ENCODE assay signal across 9 mouse cellular contexts in the genomic region with DNA sequence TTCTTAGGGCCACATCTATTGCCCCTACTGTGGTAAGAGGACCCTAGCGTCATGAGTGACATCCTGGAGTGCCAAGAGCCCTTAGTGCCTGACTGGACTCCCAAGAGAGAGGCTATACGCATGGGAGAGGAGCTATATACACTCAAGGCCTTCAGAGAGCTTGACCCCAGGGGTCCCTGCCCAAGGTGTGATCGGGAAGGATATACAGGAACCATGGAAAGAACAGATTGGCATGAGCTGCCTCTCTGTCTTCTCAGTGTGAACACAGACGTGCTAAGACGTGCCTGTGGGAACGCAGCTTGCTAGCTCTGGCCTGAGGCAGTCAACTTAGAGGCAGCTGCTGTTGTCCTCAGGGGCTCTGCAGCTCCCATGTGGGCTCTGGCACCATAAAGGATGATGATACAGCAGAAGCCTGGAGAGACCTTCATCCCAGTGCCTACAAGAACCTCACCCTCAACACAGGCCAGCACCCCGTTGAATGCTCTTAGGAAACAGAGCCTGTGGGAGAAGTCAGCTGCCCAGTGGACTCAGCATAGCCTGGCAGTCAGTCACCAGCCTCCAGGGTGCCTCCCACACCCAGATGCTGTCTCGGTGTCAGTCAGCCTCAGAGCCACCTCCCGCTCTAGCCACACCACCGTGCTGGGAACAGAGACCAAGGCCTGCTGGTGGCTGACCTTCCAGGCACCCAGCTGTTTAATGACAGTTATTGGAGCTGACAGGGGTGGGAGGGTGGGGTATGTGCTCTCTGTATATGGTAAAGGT. TPM values are rescaled to one million over a fixed set of nuclear protein-coding genes. Genes with fewer than 3 reads are reported as not detected.
DNase-seq lines count a peak whose midpoint lies in the region; ATAC-seq and TF ChIP-seq lines count a peak whose summit lies in the region.
"Had no signal": no experiment of that assay in that cellular context is flagged by ENCODE, and none has a peak within 500 bp of the region (broad histone marks: within the 10 kb centered on the region; RNA-seq: fewer than 3 reads in every experiment).

No protein-coding gene starts in this region.

- peaks cover 24% of the 10 kb centered on the region for H3K4me1 ChIP-seq in forebrain, embryonic 12.5 days
- H3K4me1 ChIP-seq in forebrain, embryonic 11.5 days (replicated peaks; ENCODE audit: control insufficient read depth, insufficient read depth, low read length): no peaks in the 10 kb centered on the region
- peaks cover 64% of the 10 kb centered on the region for H3K4me1 ChIP-seq in kidney, embryonic 15.5 days
- H3K4me1 ChIP-seq in CH12.LX (ENCODE audit: control insufficient read depth in 1 of 2, insufficient read depth in 2 of 2): peaks cover 26 to 69% of the 10 kb centered on the region in 2 experiments
- peaks cover 52% of the 10 kb centered on the region for H3K4me1 ChIP-seq in intestine, embryonic 16.5 days (ENCODE audit: control insufficient read depth, insufficient read depth, low read length)

- no peaks in the 10 kb centered on the region for H3K9me3 ChIP-seq in forebrain, embryonic 12.5 days
- no peaks in the 10 kb centered on the region for H3K9me3 ChIP-seq in forebrain, embryonic 11.5 days (ENCODE audit: control insufficient read depth, low read length)
- H3K9me3 ChIP-seq in kidney, embryonic 15.5 days (replicated peaks): no peaks in the 10 kb centered on the region
- H3K9me3 ChIP-seq in CH12.LX (replicated peaks; ENCODE audit: low read length): no peaks in the 10 kb centered on the region
- H3K9me3 ChIP-seq in intestine, embryonic 16.5 days (ENCODE audit: control insufficient read depth, low read length): no peaks in the 10 kb centered on the region

- peak overlapping the region; percentile 19; the same call in 1 of the 2 replicates for H3K27ac ChIP-seq in forebrain, embryonic 12.5 days
- H3K27ac ChIP-seq in forebrain, embryonic 11.5 days (ENCODE audit: low read depth, low read length): no peak overlapping the region
- H3K27ac ChIP-seq in kidney, embryonic 15.5 days: peak overlapping the region; percentile 48; the same call in 1 of the 2 replicates
- H3K27ac ChIP-seq in CH12.LX (ENCODE audit: insufficient read depth, low read depth): no peak overlapping the region
- peak overlapping the region; percentile 87 for H3K27ac ChIP-seq in intestine, embryonic 16.5 days (ENCODE audit: low read length)

- no peak for TF ChIP-seq RAD21 in CH12.LX (IDR thresholded peaks at IDR 0.05; ENCODE audit: low read depth, low read length)

- in situ Hi-C loops in CH12.LX (cut with MboI; ENCODE audit: low pct_ligation_motif_present, low pct_unique_long_range_greater_than_20kb, low sequenced_read_pairs): no loop called here

- no peak overlapping the region for H3K9ac ChIP-seq in forebrain, embryonic 12.5 days
- H3K9ac ChIP-seq in forebrain, embryonic 11.5 days (ENCODE audit: low read length): no peak overlapping the region
- H3K9ac ChIP-seq in kidney, embryonic 15.5 days: no peak overlapping the region
- H3K9ac ChIP-seq in CH12.LX (ENCODE audit: insufficient read depth, low read depth): no peak overlapping the region
- H3K9ac ChIP-seq in intestine, embryonic 16.5 days (ENCODE audit: low read depth, low read length): no peak overlapping the region

- dilution Hi-C loops in CH12.LX (cut with MboI; ENCODE audit: extremely low pct_ligation_motif_present, extremely low pct_unique_long_range_greater_than_20kb, low sequenced_read_pairs): no loop called here

- no peaks in the 10 kb centered on the region for H3K36me3 ChIP-seq in forebrain, embryonic 12.5 days (replicated peaks)
- no peaks in the 10 kb centered on the region for H3K36me3 ChIP-seq in forebrain, embryonic 11.5 days (ENCODE audit: control insufficient read depth, insufficient read depth, low read length)
- H3K36me3 ChIP-seq in kidney, embryonic 15.5 days: no peaks in the 10 kb centered on the region
- peaks cover 57 to 89% of the 10 kb centered on the region in 2 experiments for H3K36me3 ChIP-seq in CH12.LX (replicated peaks in 1 of 2; ENCODE audit: control insufficient read depth in 1 of 2, insufficient read depth in 1 of 2, low read length in 1 of 2)
- H3K36me3 ChIP-seq in intestine, embryonic 16.5 days (ENCODE audit: control insufficient read depth, insufficient read depth, low read length): no peaks in the 10 kb centered on the region

- no peak overlapping the region for H3K4me3 ChIP-seq in forebrain, embryonic 12.5 days (replicated peaks)
- H3K4me3 ChIP-seq in forebrain, embryonic 11.5 days (ENCODE audit: low read depth, low read length): no peak overlapping the region
- no peak overlapping the region for H3K4me3 ChIP-seq in kidney, embryonic 15.5 days (replicated peaks)
- no peak overlapping the region for H3K4me3 ChIP-seq in CH12.LX (replicated peaks in 1 of 3; ENCODE audit: low read depth in 2 of 3, low read length in 2 of 3, poor library complexity in 1 of 3)
- H3K4me3 ChIP-seq in intestine, embryonic 16.5 days (ENCODE audit: low read length): no peak overlapping the region

- TF ChIP-seq EP300 in CH12.LX (IDR thresholded peaks at IDR 0.05; ENCODE audit: low read length): no peak

- no peak overlapping the region for H3K4me2 ChIP-seq in forebrain, embryonic 12.5 days
- no peak overlapping the region for H3K4me2 ChIP-seq in forebrain, embryonic 11.5 days (ENCODE audit: low read depth, low read length, severe bottlenecking)
- no peak overlapping the region for H3K4me2 ChIP-seq in kidney, embryonic 15.5 days
- no peak overlapping the region for H3K4me2 ChIP-seq in CH12.LX (ENCODE audit: insufficient read depth, low read depth, poor library complexity, severe bottlenecking)
- no peak overlapping the region for H3K4me2 ChIP-seq in intestine, embryonic 16.5 days (ENCODE audit: low read depth, low read length)

- no peak for DNase-seq in forebrain, embryonic 11.5 days (ENCODE audit: low spot score)
- DNase-seq in kidney, adult 18-20 months: no peak
- no peak for DNase-seq in CH12.LX (ENCODE audit: extremely low read depth)
- DNase-seq in thymus, postnatal 4 days: no peak
- no peak for DNase-seq in thymus, postnatal 0 days (ENCODE audit: low spot score)
- DNase-seq: midbrain, embryonic 14.5 days had no signal

- peaks cover 6% of the 10 kb centered on the region; the same call in 1 of the 2 replicates for H3K27me3 ChIP-seq in forebrain, embryonic 12.5 days
- no peaks in the 10 kb centered on the region for H3K27me3 ChIP-seq in forebrain, embryonic 11.5 days (ENCODE audit: control insufficient read depth, insufficient read depth, low read length)
- no peaks in the 10 kb centered on the region for H3K27me3 ChIP-seq in kidney, embryonic 15.5 days
- H3K27me3 ChIP-seq in CH12.LX (replicated peaks): no peaks in the 10 kb centered on the region
- no peaks in the 10 kb centered on the region; the same call in 1 of the 2 replicates for H3K27me3 ChIP-seq in intestine, embryonic 16.5 days (replicated peaks; ENCODE audit: control insufficient read depth, insufficient read depth, low read length)

- ATAC-seq in forebrain, embryonic 12.5 days (ENCODE audit: low FRiP score): no peak
- ATAC-seq in forebrain, embryonic 11.5 days (replicated peaks; ENCODE audit: low FRiP score): no peak
- peak; percentile 50; the same call in 1 of the 2 replicates for ATAC-seq in kidney, embryonic 15.5 days (replicated peaks; ENCODE audit: low FRiP score)
- ATAC-seq in intestine, embryonic 16.5 days: no peak

- H3K79me2 ChIP-seq in CH12.LX (replicated peaks; ENCODE audit: control insufficient read depth, extremely low read depth, insufficient read depth, poor library complexity, severe bottlenecking): peaks cover 36% of the 10 kb centered on the region

- TF ChIP-seq POLR2A in CH12.LX (IDR thresholded peaks at IDR 0.05; ENCODE audit: low read depth, low read length): peak; percentile 9; the same call in 1 of the 2 replicates

- WGBS in forebrain, embryonic 12.5 days: 86% methylated on average over 10 of the region's 10 CpGs
- WGBS in forebrain, embryonic 11.5 days: 76% methylated on average over 10 of the region's 10 CpGs
- 61% methylated on average over 10 of the region's 10 CpGs for WGBS in kidney, embryonic 15.5 days
- 77% methylated on average over 10 of the region's 10 CpGs for WGBS in intestine, embryonic 16.5 days

- TF ChIP-seq CTCF in CH12.LX (conservative IDR thresholded peaks at IDR 0.05 in 1 of 2, IDR thresholded peaks at IDR 0.05 in 1 of 2; ENCODE audit: low read depth in 2 of 2, low read length in 2 of 2): no peak

TF ChIP-seq in CH12.LX, 34 proteins besides CTCF, POLR2A, EP300 and RAD21:
- TF ChIP-seq E2F4 (IDR thresholded peaks at IDR 0.05; ENCODE audit: insufficient replicate concordance, low read depth, low read length) (no peak), POLR2AphosphoS2 (IDR thresholded peaks at IDR 0.05; ENCODE audit: low read depth, low read length) (no peak), MYC (IDR thresholded peaks at IDR 0.05; ENCODE audit: low read depth, low read length) (no peak), JUND (conservative IDR thresholded peaks at IDR 0.05; ENCODE audit: low read depth, low read length) (no peak), TCF12 (IDR thresholded peaks at IDR 0.05; ENCODE audit: low read depth, low read length) (no peak), UBTF (IDR thresholded peaks at IDR 0.05; ENCODE audit: low read depth, low read length) (no peak), IRF4 (IDR thresholded peaks at IDR 0.05; ENCODE audit: low read depth, low read length) (no peak), USF2 (conservative IDR thresholded peaks at IDR 0.05; ENCODE audit: low read depth, low read length) (no peak), PAX5 (IDR thresholded peaks at IDR 0.05; ENCODE audit: low read length) (no peak), CHD1 (IDR thresholded peaks at IDR 0.05; ENCODE audit: low read depth, low read length) (no peak), GABPA (IDR thresholded peaks at IDR 0.05; ENCODE audit: insufficient replicate concordance, low read depth, low read length) (no peak), TBP (conservative IDR thresholded peaks at IDR 0.05; ENCODE audit: low read depth, low read length) (no peak)

RNA-seq across cellular contexts. Expression of a gene that starts 55.8 kb away (rescaled TPM):
- 23.0 and 23.5 TPM in 2 replicates for polyA plus RNA-seq in forebrain, embryonic 12.5 days (2016; fragmentation: Nextera tagmentation; extraction: Ambion mirVana)
- polyA plus RNA-seq in forebrain, embryonic 11.5 days (2014; fragmentation: Nextera tagmentation; extraction: Ambion mirVana): 14.4 and 15.3 TPM in 2 replicates
- polyA plus RNA-seq in kidney, embryonic 15.5 days (2015; fragmentation: Nextera tagmentation; extraction: Ambion mirVana): 32.4 and 35.4 TPM in 2 replicates
- total RNA-seq in CH12.LX (2012; rRNA removed) (11.2 and 18.4 TPM in 2 replicates), CH12.LX (2014; rRNA removed) (13.0 and 14.9 TPM in 2 replicates)
- polyA plus RNA-seq in CH12.LX (2012; ENCODE audit: insufficient read length, low read depth): 17.8 and 20.8 TPM in 2 replicates
- polyA plus RNA-seq in intestine, embryonic 16.5 days (2015; fragmentation: Nextera tagmentation; extraction: Ambion mirVana): 26.6 and 29.2 TPM in 2 replicates
- 64.7 and 77.2 TPM in 2 replicates for polyA plus RNA-seq in thymus, postnatal 0 days (2015; fragmentation: Nextera tagmentation; extraction: Ambion mirVana)

Comparison
In these comparisons a context has a peak if more than half of its experiments do, and no peak if none do; other contexts are left out.
1. H3K27ac ChIP-seq: peak in forebrain, embryonic 12.5 days (single experiment), kidney, embryonic 15.5 days (single experiment) and intestine, embryonic 16.5 days (single experiment); none in forebrain, embryonic 11.5 days (single experiment) and CH12.LX (single experiment).